Mouse (Mus musculus): ENCODE results near the gene Emc10. TPM values are rescaled to one million over a fixed set of nuclear protein-coding genes. Genes with fewer than 3 reads are reported as not detected.

Emc10 gene
- polyA plus RNA-seq, 1 experiment, result 218 TPM

DNA sequence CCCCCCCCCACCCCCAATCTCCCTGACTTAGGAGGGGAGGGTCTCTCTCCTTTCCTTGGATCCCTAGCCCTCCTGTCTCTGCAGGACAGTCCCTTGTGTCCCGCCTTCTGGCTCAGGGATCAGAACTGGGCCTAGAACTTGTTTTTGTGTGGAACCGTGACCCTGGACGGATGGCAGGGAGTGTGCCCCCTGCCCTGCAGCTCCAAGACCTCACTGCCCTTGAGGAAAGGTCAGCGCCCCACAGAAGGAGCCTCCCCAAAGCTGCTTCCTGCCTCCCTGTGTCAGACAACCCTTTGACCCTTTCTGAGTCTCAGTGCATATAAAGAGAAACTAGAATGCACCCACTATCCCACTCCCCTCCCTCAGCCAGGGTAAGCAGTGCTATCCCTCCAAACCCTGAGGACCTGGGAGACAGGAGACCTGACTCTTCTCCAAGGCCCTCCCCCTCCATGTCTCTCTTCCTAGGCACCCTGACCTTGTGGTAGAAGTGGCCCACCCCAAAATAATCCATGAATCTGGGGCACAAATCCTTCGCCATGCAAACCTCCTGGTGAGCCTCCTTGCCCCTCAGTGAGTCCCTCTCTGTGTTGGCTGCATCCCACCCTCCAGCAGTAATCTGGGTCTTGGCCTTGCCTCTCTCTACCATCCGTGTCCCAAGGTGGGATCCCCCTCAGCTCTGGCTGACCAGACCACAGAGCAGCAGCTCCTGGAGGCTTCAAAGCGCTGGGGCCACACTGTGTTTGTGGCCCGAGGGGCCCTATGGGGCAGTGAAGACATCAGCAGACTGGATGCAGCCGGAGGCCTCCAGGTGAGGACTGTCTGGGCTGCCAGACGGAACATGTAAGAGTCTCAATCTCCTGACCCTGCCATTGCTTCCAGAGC is 30.1 kb downstream of the Emc10 start:
- TF ChIP-seq CTCF (IDR thresholded peaks at IDR 0.05; ENCODE audit: borderline replicate concordance, extremely low read depth, insufficient read depth, insufficient read length) (no peak), POLR2A (IDR thresholded peaks at IDR 0.05; ENCODE audit: borderline replicate concordance, extremely low read depth, insufficient read depth, insufficient read length, poor library complexity, severe bottlenecking) (no peak)
- DNase-seq (ENCODE audit: low read depth), result no peak

DNA sequence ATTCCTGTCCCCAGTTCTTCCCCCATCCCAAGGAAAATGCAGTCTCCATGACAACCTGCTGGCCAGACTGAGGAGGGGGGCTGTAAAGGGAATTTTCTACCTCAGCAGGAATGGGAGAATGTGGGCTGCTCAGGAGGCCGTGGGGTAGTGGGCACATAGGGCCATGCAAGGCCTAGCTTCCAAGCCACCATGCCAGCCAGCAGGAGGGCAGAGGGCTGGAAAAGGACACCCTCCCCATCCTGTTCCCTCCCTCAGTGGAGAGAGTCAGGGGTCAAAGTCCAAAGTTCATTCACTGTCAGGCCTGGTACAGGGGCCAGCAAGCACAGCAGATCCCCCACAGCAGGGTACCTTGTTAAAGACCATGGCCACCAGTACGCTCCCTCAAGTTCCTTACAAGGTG is 31.2 kb downstream of the Emc10 start, which contains the start of gene Aspdh:
Aspdh (plus strand) TSS at position 281 of the 400 bp plus-strand sequence.
- no peak for TF ChIP-seq POLR2A (IDR thresholded peaks at IDR 0.05; ENCODE audit: borderline replicate concordance, extremely low read depth, insufficient read depth, insufficient read length, poor library complexity, severe bottlenecking)
- TF ChIP-seq CTCF (IDR thresholded peaks at IDR 0.05; ENCODE audit: borderline replicate concordance, extremely low read depth, insufficient read depth, insufficient read length), result no peak
- peak; percentile 30 for DNase-seq (ENCODE audit: low read depth)

DNA sequence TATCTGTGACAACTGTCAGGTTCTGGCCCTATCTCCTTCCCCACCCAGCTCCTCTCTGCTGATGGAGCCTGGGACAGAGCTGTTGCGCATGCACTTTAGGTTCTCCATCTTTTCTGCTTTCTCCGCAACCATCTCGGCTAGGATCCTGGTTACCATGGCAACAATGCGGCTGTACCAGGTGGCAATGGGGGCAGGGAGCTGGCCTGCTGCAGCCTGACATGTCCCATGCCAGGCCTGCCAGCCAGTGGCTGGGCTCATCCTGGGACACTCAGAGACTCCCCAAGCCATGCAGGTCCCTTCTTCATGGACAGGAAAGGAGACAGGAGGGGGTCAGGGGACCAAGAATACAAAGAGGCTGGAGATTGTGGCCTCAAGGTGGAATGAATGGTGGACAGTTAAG is 31.8 kb downstream of the Emc10 start:
- peak; percentile 92 for DNase-seq (ENCODE audit: low read depth)
- no peak for TF ChIP-seq CTCF (IDR thresholded peaks at IDR 0.05; ENCODE audit: borderline replicate concordance, extremely low read depth, insufficient read depth, insufficient read length)
- TF ChIP-seq POLR2A (IDR thresholded peaks at IDR 0.05; ENCODE audit: borderline replicate concordance, extremely low read depth, insufficient read depth, insufficient read length, poor library complexity, severe bottlenecking), result no peak

DNA sequence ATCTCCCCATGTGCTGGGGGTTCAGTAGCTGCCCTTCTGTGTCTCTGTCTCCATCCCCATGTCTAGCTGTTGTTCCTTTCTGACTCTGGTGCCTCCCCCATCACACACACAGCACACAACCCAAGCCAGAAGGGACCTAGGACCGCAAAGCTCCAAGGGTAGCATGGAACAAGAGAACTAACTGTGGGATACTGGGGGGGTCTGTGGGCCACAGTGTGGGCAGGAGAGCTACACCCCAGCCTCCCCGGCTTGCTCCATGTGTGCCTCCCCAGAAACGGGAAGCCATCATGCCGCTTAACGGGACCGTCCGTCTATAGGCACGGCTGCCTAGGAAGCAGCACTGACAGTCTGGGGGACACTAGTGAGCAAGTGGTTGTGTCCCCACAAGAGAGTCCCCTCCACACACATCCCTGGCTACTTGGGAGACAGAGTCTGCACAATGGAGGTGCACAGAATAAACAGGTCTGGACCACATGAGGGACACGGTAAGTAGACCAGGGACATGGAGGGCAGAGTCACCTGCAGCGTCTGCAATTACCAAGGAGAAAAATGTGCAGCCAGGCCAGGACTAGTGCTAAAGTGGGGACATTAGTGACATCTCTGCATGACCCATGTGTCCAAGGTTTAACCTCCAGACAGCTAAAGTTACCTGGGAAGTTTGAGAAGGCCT is 32.6 kb downstream of the Emc10 start:
- DNase-seq (ENCODE audit: low read depth), result no peak
- no peak for TF ChIP-seq CTCF (IDR thresholded peaks at IDR 0.05; ENCODE audit: borderline replicate concordance, extremely low read depth, insufficient read depth, insufficient read length)
- no peak for TF ChIP-seq POLR2A (IDR thresholded peaks at IDR 0.05; ENCODE audit: borderline replicate concordance, extremely low read depth, insufficient read depth, insufficient read length, poor library complexity, severe bottlenecking)

DNA sequence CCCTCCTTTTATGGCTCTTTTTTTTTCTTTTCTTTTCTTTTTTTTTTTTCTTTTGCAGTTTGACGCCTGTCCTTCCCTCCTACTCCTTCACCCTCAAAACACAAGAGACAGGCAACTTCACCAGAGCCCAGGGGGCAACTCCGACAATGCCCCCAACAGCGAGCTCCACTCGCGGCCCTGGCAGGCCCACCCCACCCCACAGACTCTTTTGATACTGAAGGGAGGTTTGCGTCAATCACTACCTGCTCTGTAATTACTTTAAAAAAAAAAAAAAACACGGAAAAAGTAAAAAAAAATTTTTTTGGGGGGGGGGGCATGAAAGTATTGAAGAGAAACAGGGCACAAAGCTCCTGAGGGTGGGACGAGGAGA is 33.3 kb downstream of the Emc10 start:
- TF ChIP-seq POLR2A (IDR thresholded peaks at IDR 0.05; ENCODE audit: borderline replicate concordance, extremely low read depth, insufficient read depth, insufficient read length, poor library complexity, severe bottlenecking), result no peak
- TF ChIP-seq CTCF (IDR thresholded peaks at IDR 0.05; ENCODE audit: borderline replicate concordance, extremely low read depth, insufficient read depth, insufficient read length), result no peak
- no peak for DNase-seq (ENCODE audit: low read depth)

DNA sequence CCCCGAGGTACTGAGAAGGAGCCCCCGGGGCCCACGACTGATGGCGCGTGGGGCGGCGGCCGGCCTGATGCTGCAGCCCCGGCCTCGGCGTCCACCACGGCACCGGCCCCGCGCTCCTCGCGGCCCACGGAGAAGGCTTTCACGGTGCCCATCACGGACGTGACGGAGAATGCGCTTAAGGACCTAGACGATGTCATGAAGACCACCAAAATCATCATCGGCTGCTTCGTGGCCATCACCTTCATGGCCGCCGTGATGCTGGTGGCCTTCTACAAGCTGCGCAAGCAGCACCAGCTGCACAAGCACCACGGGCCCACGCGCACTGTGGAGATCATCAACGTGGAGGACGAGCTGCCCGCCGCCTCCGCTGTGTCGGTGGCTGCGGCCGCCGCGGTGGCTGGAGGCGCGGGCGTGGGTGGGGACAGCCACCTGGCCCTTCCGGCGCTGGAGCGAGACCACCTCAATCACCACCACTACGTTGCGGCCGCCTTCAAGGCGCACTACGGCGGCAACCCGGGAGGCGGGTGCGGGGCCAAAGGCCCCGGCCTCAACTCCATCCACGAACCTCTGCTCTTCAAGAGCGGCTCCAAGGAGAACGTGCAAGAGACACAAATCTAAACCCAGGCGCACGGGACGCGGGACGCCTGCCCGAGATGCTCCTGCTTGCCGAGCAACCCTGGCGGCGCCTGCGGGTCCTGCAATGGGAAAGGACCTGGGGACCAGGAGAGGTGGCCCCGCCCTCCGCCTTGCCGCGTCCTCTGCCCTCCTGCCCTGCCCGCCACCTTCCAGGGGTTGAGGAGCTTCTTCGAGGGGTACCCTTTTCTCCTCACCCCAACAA is 33.9 kb downstream of the Emc10 start:
- DNase-seq (ENCODE audit: low read depth), result no peak
- TF ChIP-seq CTCF (IDR thresholded peaks at IDR 0.05; ENCODE audit: borderline replicate concordance, extremely low read depth, insufficient read depth, insufficient read length), result peak; percentile 40; the same call in 1 of the 2 replicates
- no peak for TF ChIP-seq POLR2A (IDR thresholded peaks at IDR 0.05; ENCODE audit: borderline replicate concordance, extremely low read depth, insufficient read depth, insufficient read length, poor library complexity, severe bottlenecking)

DNA sequence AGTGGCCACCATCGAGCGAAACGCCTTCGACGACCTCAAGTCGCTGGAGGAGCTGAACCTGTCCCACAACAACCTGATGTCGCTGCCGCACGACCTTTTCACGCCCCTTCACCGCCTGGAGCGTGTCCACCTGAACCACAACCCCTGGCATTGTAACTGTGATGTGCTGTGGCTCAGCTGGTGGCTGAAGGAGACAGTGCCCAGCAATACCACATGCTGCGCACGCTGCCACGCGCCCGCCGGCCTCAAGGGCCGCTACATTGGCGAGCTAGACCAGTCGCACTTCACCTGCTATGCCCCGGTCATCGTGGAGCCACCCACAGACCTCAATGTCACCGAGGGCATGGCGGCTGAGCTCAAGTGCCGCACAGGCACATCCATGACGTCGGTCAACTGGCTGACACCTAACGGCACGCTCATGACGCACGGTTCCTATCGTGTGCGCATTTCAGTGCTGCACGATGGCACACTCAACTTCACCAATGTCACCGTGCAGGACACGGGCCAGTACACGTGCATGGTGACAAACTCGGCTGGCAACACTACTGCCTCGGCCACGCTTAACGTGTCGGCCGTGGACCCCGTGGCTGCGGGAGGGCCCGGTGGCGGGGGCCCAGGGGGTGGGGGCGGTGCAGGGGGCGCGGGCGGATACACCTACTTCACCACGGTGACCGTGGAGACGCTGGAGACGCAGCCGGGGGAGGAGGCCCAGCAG is 34.7 kb downstream of the Emc10 start:
- TF ChIP-seq CTCF (IDR thresholded peaks at IDR 0.05; ENCODE audit: borderline replicate concordance, extremely low read depth, insufficient read depth, insufficient read length) (no peak), POLR2A (IDR thresholded peaks at IDR 0.05; ENCODE audit: borderline replicate concordance, extremely low read depth, insufficient read depth, insufficient read length, poor library complexity, severe bottlenecking) (no peak)
- DNase-seq (ENCODE audit: low read depth), result no peak

DNA sequence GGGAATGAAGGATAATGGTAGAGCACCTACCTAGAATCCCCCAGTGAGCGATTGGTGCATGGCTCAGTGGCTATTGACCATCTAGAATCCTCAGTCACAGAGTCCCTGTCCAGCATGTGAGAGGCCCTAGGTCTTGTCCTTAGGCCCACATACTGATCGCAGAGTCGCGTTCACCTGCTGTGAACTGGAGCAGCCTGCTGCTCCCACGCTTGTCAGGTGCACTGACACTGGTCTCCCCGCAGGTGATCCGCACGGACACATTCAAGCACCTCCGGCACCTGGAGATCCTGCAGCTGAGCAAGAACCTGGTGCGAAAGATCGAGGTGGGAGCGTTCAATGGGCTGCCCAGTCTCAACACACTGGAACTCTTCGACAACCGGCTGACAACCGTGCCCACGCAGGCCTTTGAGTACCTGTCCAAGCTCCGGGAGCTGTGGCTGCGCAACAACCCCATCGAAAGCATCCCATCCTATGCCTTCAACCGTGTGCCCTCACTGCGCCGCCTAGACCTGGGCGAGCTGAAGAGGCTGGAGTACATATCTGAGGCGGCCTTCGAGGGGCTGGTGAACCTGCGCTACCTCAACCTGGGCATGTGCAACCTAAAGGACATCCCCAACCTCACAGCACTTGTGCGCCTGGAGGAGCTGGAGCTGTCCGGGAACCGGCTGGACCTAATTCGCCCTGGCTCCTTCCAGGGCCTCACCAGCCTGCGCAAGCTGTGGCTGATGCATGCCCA is 35.4 kb downstream of the Emc10 start:
- no peak for DNase-seq (ENCODE audit: low read depth)
- no peak for TF ChIP-seq POLR2A (IDR thresholded peaks at IDR 0.05; ENCODE audit: borderline replicate concordance, extremely low read depth, insufficient read depth, insufficient read length, poor library complexity, severe bottlenecking)
- TF ChIP-seq CTCF (IDR thresholded peaks at IDR 0.05; ENCODE audit: borderline replicate concordance, extremely low read depth, insufficient read depth, insufficient read length), result no peak

DNA sequence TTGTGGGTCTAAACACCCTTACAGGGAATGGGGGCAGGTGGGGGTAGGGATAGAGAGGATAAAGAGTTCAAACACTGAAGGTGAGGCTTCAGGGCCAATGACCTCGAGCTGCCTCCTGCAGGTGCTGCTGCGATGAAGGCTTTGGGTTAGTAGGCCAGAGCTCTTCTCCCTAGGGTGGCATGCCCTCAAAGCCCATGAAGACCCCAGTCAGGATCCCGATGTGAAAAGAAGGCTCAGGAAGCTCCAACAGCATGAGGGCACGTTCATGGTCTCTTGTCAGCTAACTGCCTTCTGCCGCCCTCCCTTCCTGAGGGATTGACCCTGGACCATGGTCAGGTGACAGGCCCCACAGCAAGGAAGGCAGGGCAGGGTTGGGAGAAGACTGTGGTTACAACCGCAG is 36.3 kb downstream of the Emc10 start:
- DNase-seq (ENCODE audit: low read depth), result no peak
- no peak for TF ChIP-seq POLR2A (IDR thresholded peaks at IDR 0.05; ENCODE audit: borderline replicate concordance, extremely low read depth, insufficient read depth, insufficient read length, poor library complexity, severe bottlenecking)
- TF ChIP-seq CTCF (IDR thresholded peaks at IDR 0.05; ENCODE audit: borderline replicate concordance, extremely low read depth, insufficient read depth, insufficient read length), result no peak

DNA sequence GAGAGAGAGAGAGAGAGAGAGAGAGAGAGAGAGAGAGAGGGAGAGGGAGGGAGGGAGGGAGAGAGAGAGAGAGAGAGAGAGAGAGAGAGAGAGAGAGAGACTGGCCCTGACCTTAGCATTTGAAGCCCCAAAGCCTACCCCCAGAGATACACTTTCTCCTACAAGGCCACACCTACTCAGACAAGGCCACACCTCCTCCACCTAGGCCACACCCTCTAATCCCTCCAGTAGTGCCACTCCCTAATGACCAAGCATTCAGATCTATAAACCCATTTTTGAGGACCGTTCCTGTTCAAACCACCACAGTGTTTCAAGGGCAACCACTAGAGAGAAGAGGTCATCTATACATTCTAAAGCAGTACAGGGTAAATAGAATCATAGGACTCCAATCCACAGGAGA is 40.0 kb downstream of the Emc10 start:
- TF ChIP-seq CTCF (IDR thresholded peaks at IDR 0.05; ENCODE audit: borderline replicate concordance, extremely low read depth, insufficient read depth, insufficient read length) (no peak), POLR2A (IDR thresholded peaks at IDR 0.05; ENCODE audit: borderline replicate concordance, extremely low read depth, insufficient read depth, insufficient read length, poor library complexity, severe bottlenecking) (no peak)
- DNase-seq (ENCODE audit: low read depth), result no peak
